Mouse (Mus musculus): ENCODE measurements around the gene Tnpo1. TPM values are rescaled to one million over a fixed set of nuclear protein-coding genes. Genes with fewer than 3 reads are reported as not detected.
A peak's percentile ranks its signal among the peaks of the same experiment; 100 is the strongest.

Tnpo1 gene
- polyA plus RNA-seq, 1 experiment from 2014 or later = 55.1 TPM

DNA sequence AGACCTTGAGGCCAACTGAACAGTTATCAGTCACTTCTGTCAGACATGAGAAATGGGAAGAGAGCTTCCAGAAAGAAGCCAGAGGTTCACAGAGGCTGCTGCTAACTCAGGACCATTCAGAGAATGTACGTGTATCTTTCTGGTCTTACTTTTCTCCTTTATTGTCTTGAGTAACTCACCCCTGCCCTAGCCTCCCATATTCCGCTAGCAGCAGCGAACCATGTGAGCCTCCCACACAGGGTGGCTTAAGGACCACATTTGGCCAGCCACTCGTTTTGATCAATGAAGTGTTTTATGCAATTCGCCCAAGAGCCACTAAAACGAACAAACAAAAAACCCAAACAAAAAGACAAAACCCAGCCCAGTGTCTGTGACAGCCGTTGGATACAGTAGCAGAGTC lies 25.8 kb upstream of the Tnpo1 start:
- Histone ChIP-seq H3K4me3 (replicated peaks) (no peak overlapping the region), H3K27ac (no peak overlapping the region), H3K4me2 (no peak overlapping the region), H3K9me3 (no peaks in the 10 kb centered on the region), H3K9ac (no peak overlapping the region), H3K36me3 (no peaks in the 10 kb centered on the region), H3K27me3 (replicated peaks) (no peaks in the 10 kb centered on the region), H3K4me1 (peaks cover 6% of the 10 kb centered on the region; the same call in 1 of the 2 replicates)
- no peak for ATAC-seq (ENCODE audit: insufficient read depth, low FRiP score, low read depth)
- WGBS = 63% methylated on average over 7 of the region's 7 CpGs

DNA sequence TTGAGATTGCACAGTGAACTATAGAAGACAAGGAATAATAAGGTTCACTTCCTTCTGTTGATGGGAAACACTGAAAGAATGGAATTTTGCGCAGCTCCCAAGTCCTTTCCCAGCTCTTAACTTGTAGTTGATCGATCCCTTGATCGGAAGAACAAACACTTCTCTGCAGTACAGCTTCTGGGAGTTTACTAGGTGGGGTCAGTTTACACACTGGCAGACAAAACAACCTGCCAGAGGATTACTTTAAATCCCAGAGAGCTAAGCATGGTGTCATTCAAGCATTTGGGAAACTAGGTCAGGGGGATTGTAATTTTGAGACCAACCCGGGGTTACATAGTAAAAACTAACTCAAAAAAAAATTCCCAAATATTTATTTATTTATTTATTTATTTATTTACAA lies 22.0 kb upstream of the Tnpo1 start:
- Histone ChIP-seq H3K27ac (no peak overlapping the region), H3K4me3 (replicated peaks) (no peak overlapping the region), H3K4me2 (no peak overlapping the region), H3K27me3 (replicated peaks) (no peaks in the 10 kb centered on the region), H3K9me3 (no peaks in the 10 kb centered on the region), H3K36me3 (no peaks in the 10 kb centered on the region), H3K9ac (no peak overlapping the region), H3K4me1 (no peaks in the 10 kb centered on the region)
- ATAC-seq (ENCODE audit: insufficient read depth, low FRiP score, low read depth) = no peak
- WGBS = 46% methylated on average over 4 of the region's 4 CpGs

DNA sequence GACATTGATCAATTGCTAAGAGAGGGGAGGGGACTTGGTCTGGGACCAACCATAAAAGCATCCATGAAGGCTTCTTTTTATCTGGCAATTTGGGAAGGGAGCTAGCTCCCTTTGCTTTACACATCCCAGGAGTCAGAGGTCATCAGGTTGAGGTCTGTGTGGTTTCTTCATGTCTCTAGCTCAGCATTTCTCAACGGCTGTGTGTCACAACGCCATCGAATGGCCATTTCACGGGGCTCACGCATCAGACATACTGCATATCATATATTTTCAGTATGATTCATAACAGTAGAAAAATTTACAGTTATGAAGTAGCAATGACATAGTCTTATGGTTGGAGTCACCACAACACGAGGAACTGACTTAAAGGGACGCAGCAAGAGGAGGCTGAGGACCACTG lies 20.2 kb upstream of the Tnpo1 start:
- Histone ChIP-seq H3K36me3 (no peaks in the 10 kb centered on the region), H3K27ac (no peak overlapping the region), H3K9ac (no peak overlapping the region), H3K9me3 (no peaks in the 10 kb centered on the region), H3K4me3 (replicated peaks) (no peak overlapping the region), H3K4me1 (0 out of 2 replicates have a peak, but pooled peaks cover 3% of the 10 kb centered on the region), H3K27me3 (replicated peaks) (no peaks in the 10 kb centered on the region), H3K4me2 (no peak overlapping the region)
- no peak for ATAC-seq (ENCODE audit: insufficient read depth, low FRiP score, low read depth)
- WGBS = 77% methylated on average over 7 of the region's 7 CpGs

DNA sequence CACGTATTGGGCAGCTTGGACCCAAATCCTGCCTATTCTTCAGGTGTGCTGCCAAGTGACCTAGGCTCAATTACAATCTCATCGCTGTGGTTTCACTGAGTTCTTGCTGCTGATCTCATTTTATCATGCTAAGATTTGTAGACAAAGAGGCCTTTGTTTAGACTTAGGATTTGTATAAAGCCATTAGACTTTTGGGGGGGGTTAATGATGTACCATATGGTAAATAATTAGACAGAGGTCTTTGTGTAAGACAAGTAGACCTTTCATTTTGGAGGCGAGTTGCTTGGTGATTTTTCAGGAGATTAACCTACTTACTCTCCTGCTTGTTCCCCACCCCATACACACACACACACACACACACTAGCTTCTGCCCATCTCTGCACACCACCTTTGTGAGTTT lies 19.7 kb upstream of the Tnpo1 start:
- Histone ChIP-seq H3K9ac (no peak overlapping the region), H3K4me1 (0 out of 2 replicates have a peak, but pooled peaks cover 3% of the 10 kb centered on the region), H3K27me3 (replicated peaks) (no peaks in the 10 kb centered on the region), H3K9me3 (no peaks in the 10 kb centered on the region), H3K4me2 (no peak overlapping the region), H3K36me3 (no peaks in the 10 kb centered on the region), H3K4me3 (replicated peaks) (no peak overlapping the region), H3K27ac (no peak overlapping the region)
- WGBS = 44% methylated on average over 3 of the region's 3 CpGs
- ATAC-seq (ENCODE audit: insufficient read depth, low FRiP score, low read depth) = no peak

DNA sequence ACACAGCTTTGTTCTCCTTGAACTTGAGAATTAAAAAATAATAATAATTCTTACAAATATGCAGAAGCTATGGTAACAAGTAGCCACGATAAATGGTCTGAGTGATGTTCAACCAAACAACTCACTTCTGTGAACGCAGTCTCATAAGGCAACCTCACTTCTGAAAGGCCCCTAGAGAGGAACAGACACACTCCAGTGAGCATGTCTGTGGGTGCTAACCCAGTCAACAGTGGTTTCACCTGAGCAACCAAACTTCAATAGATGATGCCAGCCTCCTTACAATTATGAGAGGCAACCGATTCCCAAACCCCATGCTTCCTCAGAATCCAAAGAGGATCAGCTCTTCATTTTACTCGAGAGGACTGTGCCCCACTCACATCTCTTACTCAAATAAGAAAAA lies 19.2 kb upstream of the Tnpo1 start:
- no peak overlapping the region for H3K4me3 ChIP-seq (replicated peaks)
- ATAC-seq (ENCODE audit: insufficient read depth, low FRiP score, low read depth) = no peak
- no peaks in the 10 kb centered on the region for H3K9me3 ChIP-seq
- no peaks in the 10 kb centered on the region for H3K27me3 ChIP-seq (replicated peaks)
- 77% methylated on average over 4 of the region's 4 CpGs for WGBS
- H3K4me2 ChIP-seq = no peak overlapping the region
- H3K9ac ChIP-seq = no peak overlapping the region
- no peaks in the 10 kb centered on the region for H3K36me3 ChIP-seq
- 0 out of 2 replicates have a peak, but pooled peaks cover 3% of the 10 kb centered on the region for H3K4me1 ChIP-seq
- no peak overlapping the region for H3K27ac ChIP-seq

DNA sequence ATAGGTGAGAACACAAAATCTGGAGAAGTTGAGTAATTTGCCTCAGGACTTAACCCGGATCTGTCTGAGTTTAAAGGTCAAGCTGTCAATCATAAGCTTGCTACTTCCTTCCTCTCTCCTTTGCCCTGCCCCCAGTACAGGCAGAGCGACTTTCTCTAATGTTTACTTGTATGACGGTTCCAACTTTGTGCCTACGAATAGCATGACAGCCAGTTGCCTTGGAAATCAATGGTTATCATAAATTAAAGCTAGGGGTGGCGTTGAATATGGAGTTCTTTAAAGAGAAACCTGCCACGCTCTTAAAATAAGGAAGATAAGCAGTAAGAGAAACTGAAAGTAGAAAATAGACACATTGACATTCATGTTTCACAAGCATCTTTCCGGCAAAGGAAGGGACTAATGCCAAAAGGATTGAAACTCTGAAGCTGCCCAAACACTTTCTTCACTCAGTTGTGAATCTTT lies 18.5 kb upstream of the Tnpo1 start:
- no peaks in the 10 kb centered on the region for H3K27me3 ChIP-seq (replicated peaks)
- peak overlapping the region; percentile 26; the same call in 1 of the 2 replicates for H3K27ac ChIP-seq
- ATAC-seq (ENCODE audit: insufficient read depth, low FRiP score, low read depth) = peak; percentile 59; the same call in 1 of the 2 replicates
- H3K4me2 ChIP-seq = peak overlapping the region; percentile 8; the same call in 1 of the 2 replicates
- peak overlapping the region; percentile 22 for H3K4me3 ChIP-seq (replicated peaks)
- H3K4me1 ChIP-seq = 0 out of 2 replicates have a peak, but pooled peaks cover 3% of the 10 kb centered on the region
- no peaks in the 10 kb centered on the region for H3K9me3 ChIP-seq
- H3K9ac ChIP-seq = no peak overlapping the region
- H3K36me3 ChIP-seq = no peaks in the 10 kb centered on the region
- 28% methylated on average over 7 of the region's 7 CpGs for WGBS

DNA sequence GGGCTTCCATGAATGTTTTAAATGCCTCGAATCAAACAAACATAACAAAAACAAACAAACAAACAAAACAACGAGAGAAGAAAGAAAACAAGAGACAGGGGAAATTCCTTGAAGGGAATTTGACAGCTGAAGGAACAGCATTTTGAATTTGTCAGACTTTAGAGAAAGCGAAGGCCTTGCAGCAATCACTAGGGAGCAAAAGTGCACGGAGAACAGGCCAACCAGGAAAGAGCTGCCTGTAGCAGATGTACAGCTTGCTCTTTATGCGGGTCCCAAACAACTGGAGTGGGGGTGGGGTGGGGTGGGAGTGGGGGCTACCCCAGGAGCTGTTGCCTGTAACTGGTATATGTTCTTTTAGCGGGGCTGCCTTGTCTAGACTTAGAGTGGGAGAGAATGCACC lies 16.2 kb upstream of the Tnpo1 start:
- Histone ChIP-seq H3K36me3 (no peaks in the 10 kb centered on the region), H3K9ac (no peak overlapping the region), H3K9me3 (no peaks in the 10 kb centered on the region), H3K4me3 (replicated peaks) (no peak overlapping the region), H3K27me3 (replicated peaks) (no peaks in the 10 kb centered on the region), H3K27ac (peak overlapping the region; percentile 58), H3K4me2 (peak overlapping the region; percentile 16; the same call in 1 of the 2 replicates), H3K4me1 (0 out of 2 replicates have a peak, but pooled peaks cover 3% of the 10 kb centered on the region)
- no peak for ATAC-seq (ENCODE audit: insufficient read depth, low FRiP score, low read depth)
- 41% methylated on average over 6 of the region's 6 CpGs for WGBS

DNA sequence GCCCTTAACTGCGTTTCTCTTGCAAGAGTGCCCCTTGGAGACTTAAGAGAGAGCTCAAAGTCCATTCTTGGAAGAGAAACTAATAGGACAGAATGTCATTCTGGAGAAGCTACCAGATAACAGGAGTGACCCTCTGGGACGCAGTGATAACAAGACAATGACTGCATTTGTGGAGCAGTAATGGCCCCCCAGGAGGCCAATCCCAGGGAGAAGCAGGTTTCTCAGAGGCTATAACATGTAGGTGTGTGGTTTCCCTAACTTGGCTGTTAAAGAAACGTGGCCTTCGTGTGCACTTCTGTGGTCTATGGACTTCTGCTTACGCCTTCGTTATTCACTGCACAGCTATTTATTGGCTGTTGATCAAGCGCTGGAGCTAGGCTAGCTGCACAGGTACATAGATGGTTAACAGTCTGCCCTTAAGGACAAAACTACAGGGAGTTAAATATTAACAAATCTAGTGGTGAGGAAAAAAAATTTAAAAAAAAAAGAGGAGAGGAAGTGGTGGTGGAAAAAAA lies 15.7 kb upstream of the Tnpo1 start:
- Histone ChIP-seq H3K4me2 (0 out of 2 replicates have a peak overlapping the region, but pooled peaks have one; percentile 14), H3K4me3 (replicated peaks) (no peak overlapping the region), H3K27me3 (replicated peaks) (no peaks in the 10 kb centered on the region), H3K9me3 (no peaks in the 10 kb centered on the region), H3K27ac (peak overlapping the region; percentile 66; the same call in 1 of the 2 replicates), H3K9ac (no peak overlapping the region), H3K36me3 (no peaks in the 10 kb centered on the region), H3K4me1 (0 out of 2 replicates have a peak, but pooled peaks cover 3% of the 10 kb centered on the region)
- WGBS = 63% methylated on average over 7 of the region's 7 CpGs
- peak; percentile 81 for ATAC-seq (ENCODE audit: insufficient read depth, low FRiP score, low read depth)

DNA sequence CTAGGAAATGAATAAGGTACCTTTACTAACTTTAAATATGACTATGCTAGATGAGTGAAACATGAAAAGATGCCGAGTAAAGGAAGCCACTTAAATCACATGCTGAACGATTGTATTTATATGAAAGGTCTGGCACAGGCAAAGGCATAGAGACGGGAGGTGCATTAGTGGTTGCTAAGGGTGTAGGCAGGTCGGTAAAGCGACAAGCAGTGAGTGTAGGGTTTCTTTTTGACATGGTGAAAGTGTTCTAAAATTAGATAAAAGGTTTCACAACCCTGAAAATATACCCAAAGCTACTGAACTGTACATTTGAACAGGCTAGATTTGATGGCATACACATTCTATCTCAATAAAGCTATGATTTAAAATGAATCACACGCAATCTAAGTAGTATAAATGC lies 10.9 kb upstream of the Tnpo1 start:
- no peaks in the 10 kb centered on the region for H3K4me1 ChIP-seq
- ATAC-seq (ENCODE audit: insufficient read depth, low FRiP score, low read depth) = no peak
- H3K27me3 ChIP-seq (replicated peaks) = no peaks in the 10 kb centered on the region
- H3K9ac ChIP-seq = no peak overlapping the region
- H3K4me3 ChIP-seq (replicated peaks) = no peak overlapping the region
- no peak overlapping the region for H3K4me2 ChIP-seq
- H3K27ac ChIP-seq = no peak overlapping the region
- 64% methylated on average over 6 of the region's 6 CpGs for WGBS
- no peaks in the 10 kb centered on the region for H3K36me3 ChIP-seq
- H3K9me3 ChIP-seq = no peaks in the 10 kb centered on the region

DNA sequence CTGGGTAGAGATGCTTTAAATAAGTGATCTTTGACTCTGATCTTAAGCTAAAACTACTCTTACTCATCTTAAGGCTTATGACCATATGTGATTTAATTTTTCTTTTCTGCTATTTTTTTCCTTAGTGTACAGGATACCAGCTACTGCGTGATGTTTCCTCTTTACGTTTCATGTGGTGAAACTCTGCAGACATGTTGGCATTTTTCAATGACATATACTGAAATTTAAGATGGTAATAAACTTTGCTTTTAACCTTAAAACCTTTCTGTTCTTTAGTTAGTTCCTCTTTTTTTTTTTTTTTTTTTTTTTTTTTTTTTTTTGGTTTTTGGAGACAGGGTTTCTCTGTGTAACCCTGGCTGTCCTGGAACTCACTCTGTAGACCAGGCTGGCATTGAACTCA lies 2.7 kb upstream of the Tnpo1 start:
- 82% methylated on average over 2 of the region's 2 CpGs for WGBS
- H3K4me3 ChIP-seq (replicated peaks) = no peak overlapping the region
- no peaks in the 10 kb centered on the region for H3K36me3 ChIP-seq
- no peak overlapping the region for H3K9ac ChIP-seq
- no peaks in the 10 kb centered on the region for H3K4me1 ChIP-seq
- H3K27ac ChIP-seq = no peak overlapping the region
- ATAC-seq (ENCODE audit: insufficient read depth, low FRiP score, low read depth) = no peak
- H3K4me2 ChIP-seq = no peak overlapping the region
- H3K27me3 ChIP-seq (replicated peaks) = no peaks in the 10 kb centered on the region
- H3K9me3 ChIP-seq = no peaks in the 10 kb centered on the region

DNA sequence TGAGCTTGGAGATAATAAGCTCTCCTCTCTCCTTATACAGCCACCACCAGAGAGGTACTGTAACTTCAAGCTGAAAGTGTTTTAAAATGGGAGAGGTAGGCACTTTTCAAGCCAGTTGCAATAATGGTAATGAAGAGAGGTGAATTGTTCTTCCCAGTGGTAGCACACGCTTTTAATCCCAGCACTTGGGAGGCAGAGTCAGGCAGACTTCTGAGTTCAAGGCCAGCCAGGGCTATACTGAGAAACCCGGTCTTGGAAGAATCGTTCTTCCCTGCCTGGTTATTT lies 716 bp upstream of the Tnpo1 start:
- Histone ChIP-seq H3K9me3 (no peaks in the 10 kb centered on the region), H3K4me3 (replicated peaks) (peak overlapping the region; percentile 98), H3K27me3 (replicated peaks) (no peaks in the 10 kb centered on the region), H3K36me3 (peaks cover under 1% of the 10 kb centered on the region; the same call in 1 of the 2 replicates), H3K4me2 (peak overlapping the region; percentile 65), H3K27ac (peak overlapping the region; percentile 97; the same call in 1 of the 2 replicates), H3K4me1 (no peaks in the 10 kb centered on the region), H3K9ac (no peak overlapping the region)
- no peak for ATAC-seq (ENCODE audit: insufficient read depth, low FRiP score, low read depth)
- WGBS = 58% methylated on average over 3 of the region's 3 CpGs

DNA sequence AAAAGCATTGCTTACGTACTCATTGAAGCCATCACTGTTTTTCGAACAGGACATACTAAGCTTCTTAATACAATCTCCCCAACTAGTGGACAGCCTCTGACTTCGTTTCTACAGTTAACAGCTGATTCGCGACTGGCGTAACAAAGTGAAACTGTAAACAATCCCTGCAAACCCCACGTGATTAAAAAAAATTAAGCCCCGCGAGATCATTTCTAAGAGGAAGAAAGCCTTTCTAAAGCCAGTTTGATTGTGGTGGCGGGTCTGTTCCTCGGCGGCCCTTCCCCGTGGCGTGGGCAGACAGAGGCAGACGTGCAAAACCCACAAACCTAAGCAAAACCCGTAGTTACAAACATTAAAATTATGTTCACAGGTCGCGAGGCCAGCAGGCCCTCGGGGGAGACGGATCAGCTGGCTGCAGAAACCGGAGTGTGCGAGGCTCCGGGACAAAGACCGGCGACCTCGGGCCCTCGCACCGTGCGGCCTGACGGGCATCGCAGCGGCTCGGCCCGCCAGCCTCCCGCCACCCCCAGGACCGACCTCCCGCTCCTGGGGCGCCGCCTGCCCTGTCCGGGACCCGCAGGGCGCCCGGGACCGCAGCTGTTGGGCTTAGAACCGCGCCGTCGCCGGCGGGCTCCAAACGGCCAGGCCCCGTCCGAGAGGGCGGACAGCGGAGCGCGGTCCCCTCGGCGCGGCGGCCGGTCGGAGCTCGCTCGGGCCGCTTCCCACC lies 535 bp downstream of the Tnpo1 start:
- Histone ChIP-seq H3K36me3 (peaks cover 9% of the 10 kb centered on the region; the same call in 1 of the 2 replicates), H3K4me2 (peak overlapping the region; percentile 65), H3K27me3 (replicated peaks) (no peaks in the 10 kb centered on the region), H3K9ac (peak overlapping the region; percentile 100), H3K27ac (peak overlapping the region; percentile 97), H3K9me3 (no peaks in the 10 kb centered on the region; the same call in 1 of the 2 replicates), H3K4me1 (no peaks in the 10 kb centered on the region), H3K4me3 (replicated peaks) (peak overlapping the region; percentile 98)
- ATAC-seq (ENCODE audit: insufficient read depth, low FRiP score, low read depth) = peak; percentile 70
- WGBS = under 1% methylated on average over 65 of the region's 66 CpGs

Measured in stomach, embryonic 15.5 days (tissue).